Mouse (Mus musculus) embryonic stem cell, embryonic (primary cell): Measurements from ENCODE around the gene Zc3h12a.

ENCODE experiments used
- CTCF ChIA-PET, 4 experiments: fragments of 300-600 bp in 2 of 4; fragments of 350-600 bp in 2 of 4; sonication (Branson Sonifier 250); formaldehyde crosslinking; loops; one replicate each; lab custom pipeline; 2022; ENCODE audit warnings: inconsistent platforms in 2 of 4; lab: Charles Lee
- POLR2A ChIA-PET, 4 experiments: fragments of 300-600 bp in 2 of 4; fragments of 350-600 bp in 2 of 4; sonication (Branson Sonifier 250); formaldehyde crosslinking; loops; one replicate each; lab custom pipeline; 2022; ENCODE audit warnings: antibody characterized with exemption in 4 of 4, inconsistent platforms in 1 of 4; lab: Charles Lee

Gene Zc3h12a

DNA sequence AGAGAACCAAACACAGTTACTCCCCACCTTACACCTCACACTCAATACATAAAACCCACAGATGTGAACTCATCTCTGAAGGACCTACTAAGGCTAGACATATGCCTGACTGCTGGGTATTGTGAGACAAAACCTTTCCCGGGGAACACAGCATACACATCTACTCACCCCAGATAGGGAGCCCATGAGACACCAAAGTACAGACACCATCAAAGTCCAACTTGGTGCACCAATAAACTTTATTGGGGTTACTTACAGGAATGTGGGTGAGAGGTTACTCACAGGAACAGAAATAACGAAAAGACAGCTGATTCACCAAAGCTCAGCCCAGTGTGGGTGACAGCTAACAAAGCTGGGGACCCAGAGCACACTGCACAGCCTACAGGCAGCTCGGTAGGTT lies 29.7 kb upstream of the Zc3h12a start:
- ChIA-PET POLR2A (interaction anchor here in 2 of 4 experiments (0.6 to 2.3 kb wide), 7 partner anchors 9 to 43 kb away, joined by 3 to 12 read pairs (median 4); no protein-coding TSS in a partner anchor), CTCF (interaction anchor here in 2 of 4 experiments (0.6 to 2.2 kb wide), 6 partner anchors 9 to 43 kb away, joined by 3 to 5 read pairs (median 4); no protein-coding TSS in a partner anchor)

DNA sequence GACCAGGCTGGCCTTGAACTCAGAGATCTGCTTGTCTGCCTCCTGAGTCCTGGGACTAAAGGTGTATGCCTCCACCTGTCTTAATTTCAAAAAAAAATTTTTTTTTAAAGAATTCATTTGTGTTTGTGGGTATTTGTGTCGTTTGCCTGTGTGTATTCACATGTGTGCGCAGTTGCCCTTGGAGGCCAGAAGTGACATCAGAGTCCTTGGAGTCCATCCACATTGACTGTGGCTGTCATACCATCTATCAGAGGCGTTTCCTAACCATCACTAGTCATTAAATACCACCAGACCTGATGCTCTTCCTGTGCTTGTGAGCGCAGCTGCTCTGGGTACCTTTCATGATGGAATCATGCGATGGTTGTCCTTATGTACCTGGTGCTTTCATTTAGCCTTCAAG lies 28.0 kb upstream of the Zc3h12a start:
- CTCF ChIA-PET, result no interaction called here
- POLR2A ChIA-PET, result interaction anchor here in 1 of 4 experiments (3.3 kb wide), 1 partner anchor 12 kb away, joined by 12 read pairs; no protein-coding TSS in a partner anchor

DNA sequence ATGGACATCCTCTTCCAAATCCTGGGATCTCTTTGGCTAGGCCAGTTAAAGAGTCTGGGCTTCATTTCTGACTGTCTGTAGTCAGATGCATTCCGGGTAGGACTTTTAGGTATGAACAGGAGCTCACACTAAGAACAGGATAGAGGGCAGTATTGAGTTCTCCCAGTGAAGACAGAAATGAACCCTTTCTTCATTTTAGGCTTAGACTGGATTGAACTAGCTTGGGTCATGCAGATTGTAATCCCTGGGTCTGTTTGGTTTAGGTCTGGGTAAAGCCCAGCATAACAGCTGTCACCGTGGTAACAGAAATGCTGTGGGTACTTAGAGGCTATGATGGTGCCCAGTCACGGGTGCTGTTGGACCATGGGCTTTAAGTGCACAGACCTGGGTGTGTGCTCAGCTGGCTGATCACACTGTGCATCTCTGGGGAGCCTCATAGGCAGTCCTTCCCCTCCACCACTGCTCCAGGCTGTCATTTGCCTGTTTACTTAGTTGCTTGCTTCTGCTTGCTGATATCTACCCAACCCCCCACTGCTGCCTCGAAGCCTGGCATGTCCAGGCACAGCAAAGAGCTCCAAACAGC lies 26.1 kb upstream of the Zc3h12a start:
- CTCF ChIA-PET, result interaction anchor here (0.5 to 2.3 kb wide), 24 partner anchors 9 to 816 kb away, joined by 3 to 12 read pairs (median 4); no protein-coding TSS in a partner anchor
- POLR2A ChIA-PET, result interaction anchor here in 3 of 4 experiments (0.7 to 3.3 kb wide), 16 partner anchors 9 to 160 kb away, joined by 3 to 15 read pairs (median 4); no protein-coding TSS in a partner anchor

DNA sequence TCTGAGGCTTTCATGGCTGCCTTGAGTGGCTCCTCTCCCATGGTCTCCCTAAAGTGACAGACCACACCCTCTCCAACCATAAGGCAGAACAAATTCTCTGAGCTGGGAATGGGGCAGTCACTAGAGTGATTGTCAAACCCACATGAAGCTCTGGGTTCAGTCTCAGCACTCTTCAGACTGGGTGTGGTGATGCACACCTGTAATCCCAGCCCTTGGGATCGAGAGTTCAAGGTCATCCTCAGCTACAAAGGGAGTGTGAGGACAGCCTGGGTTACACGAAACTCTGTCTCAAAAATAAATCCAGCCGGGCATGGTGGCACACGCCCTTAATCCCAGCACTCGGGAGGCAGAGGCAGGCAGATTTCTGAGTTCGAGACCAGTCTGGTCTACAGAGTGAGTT lies 24.8 kb upstream of the Zc3h12a start:
- CTCF ChIA-PET, result interaction anchor here (0.7 to 2.3 kb wide), 10 partner anchors 8 to 1139 kb away, joined by 3 to 11 read pairs (median 3); no protein-coding TSS in a partner anchor
- POLR2A ChIA-PET, result interaction anchor here in 3 of 4 experiments (0.5 to 3.3 kb wide), 17 partner anchors 8 to 319 kb away, joined by 3 to 15 read pairs (median 4); no protein-coding TSS in a partner anchor

DNA sequence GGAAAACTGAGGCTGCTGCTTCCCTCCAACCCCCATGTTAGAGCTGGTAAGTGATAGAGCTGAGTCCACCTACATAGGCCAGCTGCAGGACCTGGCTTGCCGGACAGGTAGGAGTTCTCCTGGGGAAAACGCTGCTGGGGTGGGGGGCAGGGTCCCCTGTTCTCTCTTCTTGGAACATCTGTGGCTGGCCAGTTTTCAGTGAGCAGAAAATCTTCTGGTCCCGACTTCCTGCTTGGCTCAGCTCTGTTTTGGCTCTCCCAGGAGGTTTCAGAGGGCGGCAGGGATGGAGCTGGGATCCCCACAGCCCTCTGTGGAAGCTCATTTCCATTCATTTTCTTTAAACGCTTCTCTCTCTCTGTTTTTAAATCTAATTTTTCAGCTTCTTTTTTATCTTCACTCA lies 21.8 kb upstream of the Zc3h12a start:
- ChIA-PET POLR2A (interaction anchor here in 2 of 4 experiments (0.6 to 1.5 kb wide), 4 partner anchors 16 to 997 kb away, joined by 3 to 5 read pairs (median 4); no protein-coding TSS in a partner anchor), CTCF (interaction anchor here in 2 of 4 experiments (0.6 to 0.8 kb wide), 2 partner anchors 11 to 115 kb away, joined by 5 to 6 read pairs; no protein-coding TSS in a partner anchor)

DNA sequence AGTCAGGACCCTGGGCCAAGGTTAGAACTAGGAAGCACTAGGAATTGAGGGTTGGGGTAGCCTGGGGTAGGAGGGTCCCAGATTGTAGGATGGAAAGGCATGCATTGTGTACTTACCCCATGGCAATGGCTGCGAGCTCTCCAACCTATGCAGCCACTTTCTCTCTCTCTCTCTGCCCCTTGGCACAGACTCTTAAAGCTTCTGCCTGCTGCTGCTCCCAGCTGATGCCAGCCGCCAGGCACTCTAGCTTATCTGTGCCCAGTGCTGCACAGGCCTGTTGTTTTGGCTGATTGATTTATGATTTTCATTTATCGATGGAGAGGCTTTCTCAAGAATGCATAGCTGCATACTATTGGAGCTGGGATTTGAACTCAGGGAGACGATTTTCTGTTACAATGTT lies 20.3 kb upstream of the Zc3h12a start:
- ChIA-PET CTCF (interaction anchor here in 3 of 4 experiments (0.6 to 1.8 kb wide), 7 partner anchors 9 to 272 kb away, joined by 3 to 8 read pairs (median 4); no protein-coding TSS in a partner anchor), POLR2A (interaction anchor here in 3 of 4 experiments (0.6 to 1.5 kb wide), 11 partner anchors 10 to 562 kb away, joined by 3 to 13 read pairs (median 3); partner anchors contain the start of gene Meaf6 (in 1 of the 3))

DNA sequence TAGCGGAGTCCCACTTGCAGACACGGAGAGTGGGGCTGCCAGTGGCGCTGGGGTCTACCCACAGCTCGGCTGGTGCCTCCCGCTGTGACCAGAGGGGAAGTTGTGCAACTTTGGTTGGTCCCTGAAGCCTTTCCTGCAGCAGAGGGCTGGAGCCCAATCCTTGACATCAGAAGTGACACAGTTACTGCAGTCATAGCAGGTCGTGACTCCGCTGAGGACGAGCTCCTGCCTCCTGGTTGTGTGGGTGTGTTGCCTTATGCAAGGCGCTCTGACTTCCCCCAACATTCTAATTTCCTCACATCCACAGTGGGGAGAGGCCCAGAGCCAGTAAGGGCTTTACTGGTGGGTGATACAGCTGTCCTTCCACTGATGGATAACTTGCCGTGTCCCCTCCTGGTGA lies 17.6 kb upstream of the Zc3h12a start:
- POLR2A ChIA-PET, result interaction anchor here in 3 of 4 experiments (0.6 to 3.7 kb wide), 18 partner anchors 9 to 74 kb away, joined by 3 to 23 read pairs (median 4); no protein-coding TSS in a partner anchor
- CTCF ChIA-PET, result interaction anchor here (0.6 to 2.1 kb wide), 14 partner anchors 9 to 1183 kb away, joined by 3 to 12 read pairs (median 4); no protein-coding TSS in a partner anchor

DNA sequence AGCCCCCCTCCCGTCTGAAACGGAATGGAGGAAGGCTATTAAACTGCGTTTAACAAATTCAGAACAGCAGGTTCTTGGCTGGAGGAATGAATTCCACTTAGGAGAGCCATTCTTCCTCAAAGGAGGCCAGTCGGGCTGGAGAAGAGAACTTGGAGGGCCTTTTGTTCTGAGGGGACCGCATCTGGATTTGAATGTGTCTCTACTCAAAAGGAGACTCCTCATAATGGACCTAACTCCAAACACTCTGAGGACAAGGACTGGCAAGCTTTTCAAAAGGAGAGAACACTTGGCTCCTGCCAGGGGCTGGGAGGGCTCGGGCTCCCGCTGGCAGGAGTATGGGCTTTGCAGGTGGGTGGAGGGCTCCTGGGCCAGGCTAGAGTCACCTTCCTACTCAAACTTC lies 17.0 kb upstream of the Zc3h12a start:
- CTCF ChIA-PET, result interaction anchor here (0.5 to 2.1 kb wide), 15 partner anchors 8 to 1183 kb away, joined by 3 to 12 read pairs (median 4); no protein-coding TSS in a partner anchor
- POLR2A ChIA-PET, result interaction anchor here in 3 of 4 experiments (0.6 to 3.7 kb wide), 19 partner anchors 9 to 74 kb away, joined by 3 to 23 read pairs (median 4); no protein-coding TSS in a partner anchor

DNA sequence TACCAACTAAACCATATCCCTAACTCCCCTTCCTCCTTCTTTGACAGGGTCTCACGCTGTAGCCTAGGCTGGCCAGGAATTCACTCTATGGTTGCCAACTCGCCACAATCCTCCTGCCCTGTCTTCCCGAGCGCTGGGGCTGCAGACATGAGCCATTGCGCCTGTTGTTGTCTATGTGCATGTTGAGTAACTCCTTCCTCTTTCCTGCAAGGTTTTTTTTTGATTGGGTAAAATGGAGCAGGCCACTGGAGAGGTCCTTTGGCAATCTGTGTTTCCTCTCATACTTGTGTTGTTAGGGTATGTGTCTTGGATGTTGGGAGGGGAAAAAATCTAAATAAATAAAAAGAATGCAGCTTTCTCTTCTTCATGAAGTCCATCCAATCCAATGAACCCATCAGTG lies 16.6 kb upstream of the Zc3h12a start:
- ChIA-PET CTCF (interaction anchor here (0.6 to 1.9 kb wide), 6 partner anchors 8 to 394 kb away, joined by 3 to 12 read pairs (median 5); no protein-coding TSS in a partner anchor), POLR2A (interaction anchor here in 2 of 4 experiments (1.3 to 3.7 kb wide), 8 partner anchors 8 to 28 kb away, joined by 3 to 23 read pairs (median 6); no protein-coding TSS in a partner anchor)

DNA sequence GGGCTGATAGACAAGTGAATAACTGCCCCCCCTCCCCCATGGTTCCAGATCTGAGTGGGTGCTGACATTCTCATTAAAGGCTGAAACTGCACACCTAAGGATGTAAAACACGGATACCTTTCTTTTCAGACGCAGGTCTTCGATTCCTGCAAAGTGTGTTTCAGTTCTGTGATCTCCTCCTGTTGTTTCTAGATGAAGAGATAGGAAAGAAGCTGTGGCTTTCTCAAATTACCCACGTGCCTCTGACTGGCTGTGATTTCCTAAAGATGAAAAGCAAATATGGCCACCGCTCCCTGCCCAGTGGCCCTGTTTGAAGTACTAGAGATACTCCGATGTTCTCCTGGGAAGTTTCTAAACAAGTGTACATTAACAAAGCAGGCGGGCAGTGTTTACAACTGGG lies 10.7 kb upstream of the Zc3h12a start:
- CTCF ChIA-PET, result no interaction called here
- POLR2A ChIA-PET, result interaction anchor here in 1 of 4 experiments (0.8 to 1.4 kb wide), 4 partner anchors 12 to 26 kb away, joined by 3 read pairs; no protein-coding TSS in a partner anchor

DNA sequence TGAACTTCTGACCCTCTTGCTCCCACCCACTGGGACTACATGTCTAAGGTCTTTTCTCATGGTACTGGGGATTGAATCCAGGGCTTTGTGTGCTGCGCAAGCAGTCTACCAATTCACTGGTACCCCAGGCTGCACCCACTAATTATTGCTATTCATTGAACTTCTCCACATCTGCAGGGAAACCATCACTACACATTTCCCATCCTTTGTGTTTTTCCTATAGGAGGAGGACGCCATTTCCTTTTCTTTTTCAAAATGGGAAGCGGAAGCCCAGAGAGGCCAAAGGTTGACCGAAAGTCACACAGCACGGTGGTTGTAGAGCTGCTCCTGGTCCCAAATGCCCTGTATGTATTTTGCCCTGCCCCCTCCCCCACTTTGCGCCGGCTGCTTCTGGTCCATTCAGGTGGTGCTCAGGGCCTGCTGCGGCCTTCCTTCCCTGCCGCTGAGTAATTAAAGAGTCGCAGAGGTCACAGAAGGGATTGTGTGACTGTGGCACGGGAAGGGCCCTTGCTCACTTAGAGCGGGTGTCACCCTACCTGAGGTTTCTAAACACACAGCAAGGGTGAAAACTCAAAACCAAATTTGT lies 8.8 kb upstream of the Zc3h12a start:
- POLR2A ChIA-PET, result interaction anchor here (0.5 to 4.2 kb wide), 32 partner anchors 8 to 473 kb away, joined by 3 to 35 read pairs (median 5); partner anchors contain the start of gene Meaf6 (in 2 of the 4)

DNA sequence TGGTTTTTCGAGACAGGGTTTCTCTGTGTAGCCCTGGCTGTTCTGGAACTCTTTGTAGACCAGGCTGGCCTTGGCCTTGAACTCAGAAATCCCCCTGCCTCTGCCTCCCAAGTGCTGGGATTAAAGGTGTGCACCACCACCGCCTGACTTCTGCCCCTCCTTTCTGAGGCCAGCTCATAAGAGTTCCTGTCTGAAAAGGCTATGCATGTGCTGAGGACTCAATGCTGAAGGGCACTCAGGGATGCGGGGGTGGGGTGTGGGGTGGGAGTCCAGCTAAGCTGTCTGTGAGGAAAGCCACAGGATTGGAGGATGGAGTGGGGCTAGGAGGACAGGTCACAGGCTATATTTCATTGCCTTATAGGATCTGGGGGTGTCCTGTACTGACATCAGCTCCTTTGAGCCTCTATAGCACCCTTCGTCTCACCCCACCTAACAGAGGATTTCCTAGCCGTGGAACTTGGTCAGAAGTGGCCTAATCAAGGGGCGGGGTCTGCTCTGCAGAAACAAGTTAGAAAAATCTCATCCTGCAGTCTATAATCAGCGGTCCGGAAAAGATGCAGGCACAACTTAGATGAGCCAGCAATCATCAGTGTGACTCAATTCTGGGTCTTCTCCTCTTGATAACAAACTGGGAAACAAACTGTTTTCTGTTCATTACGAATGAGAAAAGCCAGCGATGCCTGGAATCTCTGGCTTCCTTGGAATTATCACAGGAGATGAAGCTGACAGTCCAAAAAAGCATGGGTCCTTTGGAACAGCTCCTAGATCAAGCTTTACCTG lies 7.6 kb upstream of the Zc3h12a start:
- ChIA-PET CTCF (interaction anchor here in 3 of 4 experiments (0.6 to 1.8 kb wide), 10 partner anchors 18 to 254 kb away, joined by 3 to 6 read pairs (median 3); partner anchors contain the start of gene Epha10 (in 1 of the 3)), POLR2A (interaction anchor here (0.6 to 4.2 kb wide), 34 partner anchors 8 to 1204 kb away, joined by 3 to 35 read pairs (median 4); partner anchors contain the start of gene Meaf6 (in 2 of the 4))

More for the DNA sequence above, 8.8 kb upstream of the Zc3h12a start:
- CTCF ChIA-PET, result interaction anchor here (0.6 to 1.8 kb wide), 11 partner anchors 9 to 230 kb away, joined by 3 to 6 read pairs (median 3); no protein-coding TSS in a partner anchor

DNA sequence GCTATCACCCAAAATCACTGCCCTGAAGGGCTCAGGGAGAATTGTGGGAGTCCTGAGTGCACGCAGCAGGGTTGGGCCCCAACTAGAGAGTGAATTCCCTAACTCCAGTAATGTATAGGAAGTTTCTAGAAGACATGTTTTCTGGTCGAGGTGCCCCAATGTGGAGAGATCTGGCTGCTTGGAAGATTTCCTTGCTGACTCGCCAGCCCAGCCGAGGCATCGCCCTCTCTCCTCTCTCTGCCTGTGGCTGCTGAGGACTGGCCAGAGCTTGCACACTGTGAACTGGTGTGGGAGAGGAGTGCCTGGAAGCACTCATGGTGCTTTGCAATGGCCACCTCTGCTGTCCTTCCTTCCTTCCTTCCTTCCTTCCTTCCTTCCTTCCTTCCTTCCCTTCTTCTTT lies 7.0 kb upstream of the Zc3h12a start:
- CTCF ChIA-PET, result interaction anchor here in 3 of 4 experiments (0.6 to 1.8 kb wide), 7 partner anchors 9 to 254 kb away, joined by 3 to 6 read pairs (median 3); partner anchors contain the start of gene Epha10 (in 1 of the 3)

DNA sequence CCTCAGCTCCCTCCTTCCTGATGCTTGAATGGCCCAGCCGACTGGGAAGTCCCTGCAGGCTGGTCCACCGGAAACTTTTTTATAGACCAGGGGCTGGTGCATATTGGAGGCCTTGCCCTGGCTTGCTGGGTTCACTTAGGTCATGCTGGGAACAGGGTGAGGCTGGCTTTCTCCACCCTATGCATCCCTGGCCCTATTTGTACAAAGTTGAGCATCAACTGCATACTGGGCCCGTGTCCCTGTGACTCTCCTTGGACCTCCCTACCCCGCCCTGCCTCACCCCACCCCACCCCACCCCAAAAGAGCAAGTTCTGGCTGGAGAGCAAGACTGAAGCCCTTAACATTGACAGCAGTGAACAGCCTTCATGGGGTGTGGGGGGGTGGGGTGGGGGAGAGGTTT lies 6.6 kb upstream of the Zc3h12a start:
- POLR2A ChIA-PET, result interaction anchor here in 2 of 4 experiments (0.7 to 4.2 kb wide), 7 partner anchors 9 to 1205 kb away, joined by 3 to 35 read pairs (median 4); no protein-coding TSS in a partner anchor
- CTCF ChIA-PET, result interaction anchor here (0.5 to 3.1 kb wide), 12 partner anchors 9 to 778 kb away, joined by 3 to 16 read pairs (median 3); no protein-coding TSS in a partner anchor

More for the DNA sequence above, 7.0 kb upstream of the Zc3h12a start:
- POLR2A ChIA-PET, result interaction anchor here (0.6 to 4.2 kb wide), 20 partner anchors 8 to 1205 kb away, joined by 3 to 35 read pairs (median 6); no protein-coding TSS in a partner anchor

DNA sequence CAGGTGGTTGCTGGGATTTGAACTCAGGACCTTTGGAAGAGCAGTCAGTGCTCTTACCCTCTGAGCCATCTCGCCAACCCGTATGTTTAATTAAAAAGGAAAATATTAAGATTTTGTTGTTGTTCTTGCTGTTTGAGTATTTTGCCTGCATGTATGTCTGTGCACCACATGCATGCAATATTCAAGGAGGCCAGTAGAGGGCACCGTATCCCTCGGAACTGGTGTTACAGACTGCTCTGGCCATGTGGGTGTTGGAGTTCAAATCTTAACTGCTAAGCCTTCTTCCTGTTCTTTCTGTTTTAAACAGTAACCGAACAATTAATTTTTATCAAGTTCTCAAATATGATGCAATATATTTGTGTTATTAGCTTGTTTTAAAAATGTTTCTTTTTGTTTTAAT lies 4.8 kb upstream of the Zc3h12a start:
- ChIA-PET CTCF (interaction anchor here in 3 of 4 experiments (0.8 to 3.1 kb wide), 7 partner anchors 9 to 28 kb away, joined by 3 to 16 read pairs (median 4); no protein-coding TSS in a partner anchor), POLR2A (interaction anchor here in 2 of 4 experiments (0.9 to 1.5 kb wide), 7 partner anchors 13 to 138 kb away, joined by 3 to 4 read pairs (median 3); no protein-coding TSS in a partner anchor)

DNA sequence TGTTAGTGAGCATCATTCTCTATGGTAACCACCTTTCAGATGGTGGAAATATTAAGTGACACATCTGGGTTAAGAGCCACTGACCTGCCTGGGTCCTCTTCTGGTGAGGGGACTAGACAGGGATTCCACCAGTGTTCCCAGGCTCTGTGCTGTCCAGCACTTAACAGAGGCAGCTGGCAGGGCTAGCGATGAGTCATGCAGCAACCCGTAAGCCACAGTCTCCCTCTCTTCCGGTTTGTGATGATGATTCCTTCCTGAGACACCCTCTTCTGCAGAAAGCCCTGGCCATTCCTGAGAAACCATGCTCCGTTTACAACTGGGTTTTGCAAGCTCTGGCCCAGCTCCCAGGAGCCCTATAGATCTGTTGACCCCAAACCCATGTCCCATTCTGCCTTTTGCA lies 3.9 kb upstream of the Zc3h12a start:
- ChIA-PET POLR2A (interaction anchor here in 2 of 4 experiments (0.9 to 1.9 kb wide), 8 partner anchors 14 to 810 kb away, joined by 3 to 6 read pairs (median 4); no protein-coding TSS in a partner anchor), CTCF (interaction anchor here (0.5 to 3.1 kb wide), 15 partner anchors 13 to 647 kb away, joined by 3 to 16 read pairs (median 3); no protein-coding TSS in a partner anchor)
